Mouse (Mus musculus): ENCODE measurements around the gene Hoxd4. TPM values are rescaled to one million over a fixed set of nuclear protein-coding genes. Genes with fewer than 3 reads are reported as not detected.

Hoxd4 gene
- polyA plus RNA-seq, 1 experiment from 2014 or later = 6.7 TPM

GRCm38 (mm10) chr2:74678891-74679595 is 32.7 kb upstream of the Hoxd4 start, which contains the start of gene Hoxd11:
TSS of gene Hoxd11 (plus strand) at chr2:74679557.
- no peak for DNase-seq (ENCODE audit: low read depth, low spot score)
- in situ Hi-C loops (cut with MboI; ENCODE audit: low pct_unique_long_range_greater_than_20kb) = loop anchor here (25.0 kb wide), 1 partner anchor 1083 kb away; no protein-coding TSS in a partner anchor

GRCm38 (mm10) chr2:74679596-74679971 is 32.1 kb upstream of the Hoxd4 start:
- DNase-seq (ENCODE audit: low read depth, low spot score) = no peak
- in situ Hi-C loops (cut with MboI; ENCODE audit: low pct_unique_long_range_greater_than_20kb) = loop anchor here (25.0 kb wide), 1 partner anchor 1083 kb away; no protein-coding TSS in a partner anchor
- ChIA-PET CTCF (no interaction called here), POLR2A (no interaction called here)
- TF ChIP-seq CTCF (IDR thresholded peaks at IDR 0.05) = no peak
- peaks cover 42% of the 10 kb centered on the region for H3K27me3 ChIP-seq
- ATAC-seq = no peak

More at GRCm38 (mm10) chr2:74678891-74679595, 32.7 kb upstream of the Hoxd4 start, which contains the start of gene Hoxd11:
- no peak for TF ChIP-seq CTCF (IDR thresholded peaks at IDR 0.05)
- CTCF ChIA-PET = no interaction called here
- H3K27me3 ChIP-seq = peaks cover 37% of the 10 kb centered on the region
- POLR2A ChIA-PET = no interaction called here
- no peak for ATAC-seq

GRCm38 (mm10) chr2:74679980-74680379 is 31.7 kb upstream of the Hoxd4 start:
- peaks cover 42% of the 10 kb centered on the region for H3K27me3 ChIP-seq
- ChIA-PET CTCF (no interaction called here), POLR2A (no interaction called here)
- in situ Hi-C loops (cut with MboI; ENCODE audit: low pct_unique_long_range_greater_than_20kb) = loop anchor here (25.0 kb wide), 1 partner anchor 1082 kb away; no protein-coding TSS in a partner anchor
- no peak for DNase-seq (ENCODE audit: low read depth, low spot score)
- no peak for ATAC-seq
- TF ChIP-seq CTCF (IDR thresholded peaks at IDR 0.05) = no peak

GRCm38 (mm10) chr2:74680561-74681398 is 30.9 kb upstream of the Hoxd4 start:
- ChIA-PET POLR2A (no interaction called here), CTCF (no interaction called here)
- in situ Hi-C loops (cut with MboI; ENCODE audit: low pct_unique_long_range_greater_than_20kb) = loop anchor here (25.0 kb wide), 1 partner anchor 1082 kb away; no protein-coding TSS in a partner anchor
- peaks cover 35% of the 10 kb centered on the region for H3K27me3 ChIP-seq
- DNase-seq (ENCODE audit: low read depth, low spot score) (no peak), ATAC-seq (no peak)
- no peak for TF ChIP-seq CTCF (IDR thresholded peaks at IDR 0.05)

- DNase-seq (ENCODE audit: low read depth, low spot score) = no peak
- CTCF ChIA-PET = no interaction called here
- ATAC-seq = no peak
- POLR2A ChIA-PET = no interaction called here
- in situ Hi-C loops (cut with MboI; ENCODE audit: low pct_unique_long_range_greater_than_20kb) = loop anchor here (25.0 kb wide), 1 partner anchor 1080 kb away; no protein-coding TSS in a partner anchor
- peaks cover 45% of the 10 kb centered on the region for H3K27me3 ChIP-seq
- TF ChIP-seq CTCF (IDR thresholded peaks at IDR 0.05) = no peak
These were observed 29.9 kb upstream of the Hoxd4 start for GRCm38 (mm10) chr2:74681594-74682531.

GRCm38 (mm10) chr2:74682796-74683195 is 28.9 kb upstream of the Hoxd4 start:
- ATAC-seq (no peak), DNase-seq (ENCODE audit: low read depth, low spot score) (no peak)
- peaks cover 54% of the 10 kb centered on the region for H3K27me3 ChIP-seq
- no peak for TF ChIP-seq CTCF (IDR thresholded peaks at IDR 0.05)
- CTCF ChIA-PET = no interaction called here
- in situ Hi-C loops (cut with MboI; ENCODE audit: low pct_unique_long_range_greater_than_20kb) = loop anchor here (25.0 kb wide), 1 partner anchor 1080 kb away; no protein-coding TSS in a partner anchor
- POLR2A ChIA-PET = no interaction called here

GRCm38 (mm10) chr2:74683471-74683951 is 28.2 kb upstream of the Hoxd4 start:
- ChIA-PET CTCF (no interaction called here), POLR2A (no interaction called here)
- no peak for TF ChIP-seq CTCF (IDR thresholded peaks at IDR 0.05)
- in situ Hi-C loops (cut with MboI; ENCODE audit: low pct_unique_long_range_greater_than_20kb) = loop anchor here (25.0 kb wide), 1 partner anchor 1079 kb away; no protein-coding TSS in a partner anchor
- H3K27me3 ChIP-seq = peaks cover 56% of the 10 kb centered on the region
- no peak for ATAC-seq
- DNase-seq (ENCODE audit: low read depth, low spot score) = no peak

- no peak for TF ChIP-seq CTCF (IDR thresholded peaks at IDR 0.05)
These were observed 27.6 kb upstream of the Hoxd4 start for GRCm38 (mm10) chr2:74684106-74684505.

GRCm38 (mm10) chr2:74685059-74685603 is 26.6 kb upstream of the Hoxd4 start:
- TF ChIP-seq CTCF (IDR thresholded peaks at IDR 0.05) = no peak
- DNase-seq (ENCODE audit: low read depth, low spot score) = no peak
- peaks cover 69% of the 10 kb centered on the region for H3K27me3 ChIP-seq
- POLR2A ChIA-PET = interaction anchor here (0.6 kb wide), 1 partner anchor 56 kb away, joined by 3 read pairs; no protein-coding TSS in a partner anchor
- CTCF ChIA-PET = interaction anchor here (1.0 to 2.0 kb wide), 2 partner anchors 8 to 10 kb away, joined by 3 to 6 read pairs; no protein-coding TSS in a partner anchor
- no peak for ATAC-seq
- in situ Hi-C loops (cut with MboI; ENCODE audit: low pct_unique_long_range_greater_than_20kb) = loop anchor here (25.0 kb wide), 1 partner anchor 1077 kb away; no protein-coding TSS in a partner anchor

More at GRCm38 (mm10) chr2:74684106-74684505, 27.6 kb upstream of the Hoxd4 start:
- H3K27me3 ChIP-seq = peaks cover 62% of the 10 kb centered on the region
- ChIA-PET CTCF (no interaction called here), POLR2A (no interaction called here)
- in situ Hi-C loops (cut with MboI; ENCODE audit: low pct_unique_long_range_greater_than_20kb) = loop anchor here (25.0 kb wide), 1 partner anchor 1078 kb away; no protein-coding TSS in a partner anchor
- DNase-seq (ENCODE audit: low read depth, low spot score) (no peak), ATAC-seq (no peak)
